Mouse (Mus musculus) sigmoid colon, adult 10 weeks (tissue): ENCODE measurements around the gene Tln1. TPM values are rescaled to one million over a fixed set of nuclear protein-coding genes. Genes with fewer than 3 reads are reported as not detected.

Experiments
- polyA plus RNA-seq: library from polyadenylated mRNA; stranded (reverse); fragments of 350-450 nt; fragmentation: Illumina TruSeq; extraction: RNeasy Lipid Tissue Mini Kit (QIAGEN cat#74804); gene quantifications from one replicate; pipeline ENCODE4 v1.2.3, GENCODE M21; 2014; ENCODE audit warnings: low read depth, low replicate concordance

Gene Tln1
- 75.7 TPM for polyA plus RNA-seq

GRCm38 (mm10) chr4:43561997-43562768 is at the start of gene Tln1, which contains the start of gene Creb3:
Gene Tln1, minus strand, starts transcription at chr4:43562691.
Gene Creb3, plus strand, starts transcription at chr4:43562332.

GRCm38 (mm10) chr4:43584444-43585416 is 22.2 kb upstream of the Tln1 start, which contains the start of gene Msmp:
Gene Msmp, minus strand, starts transcription at chr4:43584494.

GRCm38 (mm10) chr4:43578376-43579204 is 16.1 kb upstream of the Tln1 start, which contains the start of the genes Rgp1 and Gba2:
Gene Rgp1, plus strand, starts transcription at chr4:43578715.
Gene Gba2, minus strand, starts transcription at chr4:43578873.

GRCm38 (mm10) chr4:43506536-43507185 is 55.8 kb downstream of the Tln1 start, which contains the start of gene Car9:
Gene Car9, plus strand, starts transcription at chr4:43506966.

GRCm38 (mm10) chr4:43499407-43500333 is 62.8 kb downstream of the Tln1 start, which contains the start of gene Arhgef39:
Gene Arhgef39, minus strand, starts transcription at chr4:43499695.

GRCm38 (mm10) chr4:43492821-43493185 is 69.7 kb downstream of the Tln1 start, which contains the start of gene Ccdc107:
Gene Ccdc107, plus strand, starts transcription at chr4:43492900.

GRCm38 (mm10) chr4:43483535-43484091 is 78.9 kb downstream of the Tln1 start, which contains the start of gene Sit1:
Gene Sit1, minus strand, starts transcription at chr4:43483734.

Other genes starting within 250 kb of the Tln1 start
- 0.16 TPM for gene Rusc2, start 180.7 kb downstream of the Tln1 start, polyA plus RNA-seq
- gene Fam166b, start 133.6 kb downstream of the Tln1 start, polyA plus RNA-seq: not detected
- gene Tesk1, start 120.8 kb downstream of the Tln1 start, polyA plus RNA-seq: 0.88 TPM
- gene Cd72, start 108.1 kb downstream of the Tln1 start, polyA plus RNA-seq: 8.8 TPM
- not detected for gene Sit1, start 79.0 kb downstream of the Tln1 start, polyA plus RNA-seq
- 10.5 TPM for gene Ccdc107, start 69.8 kb downstream of the Tln1 start, polyA plus RNA-seq
- gene Arhgef39, start 63.0 kb downstream of the Tln1 start, polyA plus RNA-seq: 22.4 TPM
- 22.6 TPM for gene Car9, start 55.7 kb downstream of the Tln1 start, polyA plus RNA-seq
- 135 TPM for gene Tpm2, start 38.9 kb downstream of the Tln1 start, polyA plus RNA-seq
- gene Creb3, start 359 bp downstream of the Tln1 start, polyA plus RNA-seq: 13.0 TPM
- 5.5 TPM for gene Rgp1, start 16.0 kb upstream of the Tln1 start, polyA plus RNA-seq
- gene Gba2, start 16.2 kb upstream of the Tln1 start, polyA plus RNA-seq: 1.9 TPM
- gene Msmp, start 21.8 kb upstream of the Tln1 start, polyA plus RNA-seq: not detected
- gene Npr2, start 69.2 kb upstream of the Tln1 start, polyA plus RNA-seq: 3.2 TPM
- gene Spag8, start 90.9 kb upstream of the Tln1 start, polyA plus RNA-seq: not detected
- 8.2 TPM for gene Hint2, start 93.8 kb upstream of the Tln1 start, polyA plus RNA-seq
- 2.7 TPM for gene Tmem8b, start 106.3 kb upstream of the Tln1 start, polyA plus RNA-seq
- gene Fam221b, start 106.5 kb upstream of the Tln1 start, polyA plus RNA-seq: 0.47 TPM
- not detected for gene Olfr70, start 138.1 kb upstream of the Tln1 start, polyA plus RNA-seq
- gene Olfr71, start 147.6 kb upstream of the Tln1 start, polyA plus RNA-seq: not detected
- gene Hrct1, start 164.5 kb upstream of the Tln1 start, polyA plus RNA-seq: not detected
- 0.54 TPM for gene Spaar, start 167.3 kb upstream of the Tln1 start, polyA plus RNA-seq
- gene Olfr159, start 208.3 kb upstream of the Tln1 start, polyA plus RNA-seq: not detected